Mouse (Mus musculus) ZHBTc4 (cell line): ENCODE data around the gene Xndc1.
A peak's percentile ranks its signal among the peaks of the same experiment; 100 is the strongest.
"Not testable (repeated sequence)": the region's sequence is repeated elsewhere in the genome, so short reads cannot be mapped to it uniquely, and the experiment has no call there.

ENCODE experiments used
- DNase-seq: peaks from one replicate; pipeline ENCODE4 v3.0.0-alpha.2; 2011; ENCODE audit warnings: low read depth, low spot score

Xndc1 gene

DNA sequence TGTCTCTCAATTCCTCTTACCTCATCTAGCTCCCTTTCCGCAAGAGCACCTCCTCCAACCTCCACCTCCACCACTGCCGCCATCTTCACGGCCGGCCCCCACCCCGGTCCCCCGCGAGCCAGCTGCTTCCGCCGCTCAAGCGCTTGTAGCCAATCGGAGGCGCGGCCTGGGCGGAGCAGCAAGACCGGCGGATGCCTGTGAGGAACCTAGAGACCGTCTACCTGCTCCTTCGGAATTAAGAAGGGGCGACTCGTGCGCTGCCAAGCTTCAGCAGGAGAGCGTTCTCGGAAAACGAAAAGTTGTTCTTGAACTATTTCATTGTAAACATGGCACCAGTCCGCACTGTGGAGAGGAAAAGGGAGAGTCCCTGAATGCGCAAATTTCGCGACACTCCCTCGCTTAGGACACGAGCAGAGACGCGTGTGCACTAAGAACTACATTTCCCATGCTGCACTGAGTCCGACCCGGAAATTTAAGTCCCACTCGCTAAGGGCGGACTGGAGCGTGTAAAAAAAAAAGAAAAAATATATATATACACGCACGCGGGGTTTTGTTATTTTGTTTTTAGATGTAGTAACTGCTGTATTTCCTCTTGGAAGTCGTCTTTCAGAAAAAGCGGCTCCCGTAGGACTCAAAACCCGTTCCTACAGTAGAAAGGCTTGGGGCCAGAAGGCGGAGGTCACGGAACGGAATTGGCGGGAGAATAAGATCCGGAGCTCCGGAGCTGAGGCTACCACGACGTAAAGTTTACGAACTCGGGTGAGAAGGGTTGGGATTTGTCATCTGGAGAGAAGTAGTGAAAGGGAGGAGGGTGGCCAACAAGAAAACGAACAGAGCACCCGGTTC lies at the start of gene Xndc1, which contains the start of the genes Rnf121 and Xntrpc:
Xndc1 (plus strand) TSS at position 466 of the 846 bp plus-strand sequence.
Rnf121 (minus strand) TSS at position 424 of the 846 bp plus-strand sequence.
Xntrpc (plus strand) TSS at position 668 of the 846 bp plus-strand sequence.
- DNase-seq: peak; percentile 95

DNA sequence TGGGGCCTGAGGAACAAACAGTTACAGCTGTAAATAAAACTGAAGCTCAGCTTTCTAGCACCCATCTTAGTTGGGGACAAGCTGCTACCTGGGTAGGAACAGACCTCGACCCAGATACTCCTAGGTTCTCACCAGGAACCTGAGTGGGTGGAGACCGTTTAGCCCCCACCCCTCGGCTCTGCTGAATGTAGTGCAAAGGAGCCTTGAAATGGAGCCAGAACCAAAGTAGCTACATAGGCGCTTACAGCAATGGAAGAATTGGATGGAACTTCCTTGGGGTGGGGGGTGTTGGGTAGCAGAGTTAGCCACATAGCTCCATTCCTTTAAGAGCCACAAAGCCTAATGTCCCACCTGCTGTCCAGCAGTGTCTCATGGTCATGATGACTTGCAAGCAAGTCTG lies 48.4 kb upstream of the Xndc1 start:
- no peak for DNase-seq

DNA sequence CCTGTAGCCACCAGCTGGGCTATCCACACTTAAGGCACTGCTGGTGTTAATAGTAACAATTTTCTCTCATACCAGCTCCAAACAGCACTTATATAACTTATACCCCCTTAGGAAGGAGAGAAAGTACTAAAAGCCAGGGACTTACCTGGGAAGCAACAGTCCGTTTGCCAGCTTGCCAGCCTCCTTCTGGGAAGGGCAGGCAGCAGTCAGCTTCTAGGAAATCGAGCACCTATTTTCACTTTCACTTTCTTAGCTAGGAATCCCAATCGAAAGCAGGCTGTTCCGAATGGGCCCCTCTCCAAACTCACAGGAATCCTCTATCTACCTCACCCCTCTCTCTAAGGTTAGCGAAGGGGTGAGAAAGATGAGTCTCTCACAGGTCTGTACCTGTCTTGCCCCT lies 47.9 kb upstream of the Xndc1 start:
- no peak for DNase-seq

DNA sequence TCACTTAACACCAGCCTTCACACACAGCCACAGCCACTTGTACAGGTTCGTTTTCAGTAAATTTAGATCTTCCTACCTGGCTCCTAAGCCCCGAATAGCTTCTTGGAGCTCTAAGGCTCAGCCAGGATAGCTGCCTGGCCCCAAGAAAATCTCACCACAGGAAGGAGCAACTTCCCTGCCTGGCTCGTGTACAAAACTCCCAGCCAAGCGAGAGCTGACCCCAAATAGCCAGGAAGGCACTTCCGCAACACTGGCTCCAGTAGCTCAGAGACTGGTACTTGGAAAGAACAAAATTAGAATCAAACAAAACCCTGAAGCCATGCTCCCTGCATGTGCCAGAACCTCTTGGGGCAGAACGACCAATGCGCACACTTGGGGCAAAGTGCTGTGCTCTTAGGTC lies 47.3 kb upstream of the Xndc1 start:
- no peak for DNase-seq

DNA sequence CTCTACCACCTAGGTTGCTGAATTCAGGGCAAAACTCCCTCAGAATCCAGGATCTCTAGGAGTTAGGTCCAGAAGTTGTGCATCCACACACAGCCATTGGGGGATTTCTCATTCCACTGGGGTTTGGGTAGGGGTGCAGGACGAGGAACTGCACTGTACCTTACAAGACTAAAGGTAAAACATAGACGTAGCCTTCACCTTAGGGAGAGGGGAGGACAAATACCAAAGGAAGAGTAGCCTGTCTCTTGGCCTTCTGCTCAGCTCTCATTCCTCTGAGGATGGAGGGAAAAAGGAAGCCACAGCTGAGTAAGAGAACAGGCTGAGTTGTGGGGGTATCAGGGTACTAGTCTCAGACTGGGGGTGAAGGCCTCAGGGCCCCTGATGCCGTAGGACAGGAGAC lies 46.7 kb upstream of the Xndc1 start, which contains the start of gene Il18bp:
Il18bp (minus strand) TSS at position 101 of the 400 bp plus-strand sequence.
- no peak for DNase-seq

DNA sequence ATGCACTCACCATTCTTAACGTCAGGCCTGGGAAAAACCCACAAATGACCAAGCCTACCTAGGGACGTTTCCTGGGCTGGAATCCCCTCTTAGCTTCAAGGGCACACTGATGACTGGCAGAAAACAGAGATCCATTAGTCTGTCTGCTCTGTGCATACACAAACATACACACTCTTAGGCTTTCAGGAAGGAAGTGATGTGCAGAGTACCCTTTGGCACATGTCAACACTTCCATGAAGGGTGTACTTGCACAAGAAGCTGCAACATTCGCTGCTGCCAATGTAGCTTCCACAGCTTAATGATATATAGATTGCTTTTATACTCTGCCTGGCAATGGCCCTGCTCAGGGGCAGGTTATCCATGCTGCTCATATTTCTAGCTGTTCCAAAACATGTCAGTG lies 45.9 kb upstream of the Xndc1 start:
- DNase-seq: no peak

DNA sequence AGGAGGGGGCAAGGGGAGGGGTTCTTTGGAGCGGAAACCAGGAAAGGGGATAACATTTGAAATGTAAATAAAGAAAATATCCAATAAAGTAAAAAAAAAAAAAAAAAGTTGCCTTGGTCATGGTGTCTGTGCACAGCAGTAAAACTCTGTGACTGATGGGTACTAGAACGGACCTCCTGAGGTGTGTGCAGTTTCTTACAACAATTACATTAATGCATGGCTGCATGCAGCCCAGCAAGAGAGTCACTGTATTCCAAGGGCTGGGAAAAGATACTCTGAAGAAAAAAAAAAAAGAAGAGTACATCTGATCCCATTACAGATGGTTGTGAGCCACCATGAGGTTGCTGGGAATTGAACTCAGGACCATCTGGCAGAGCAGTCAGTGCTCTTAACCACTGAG lies 44.4 kb upstream of the Xndc1 start:
- DNase-seq: not testable (repeated sequence)

DNA sequence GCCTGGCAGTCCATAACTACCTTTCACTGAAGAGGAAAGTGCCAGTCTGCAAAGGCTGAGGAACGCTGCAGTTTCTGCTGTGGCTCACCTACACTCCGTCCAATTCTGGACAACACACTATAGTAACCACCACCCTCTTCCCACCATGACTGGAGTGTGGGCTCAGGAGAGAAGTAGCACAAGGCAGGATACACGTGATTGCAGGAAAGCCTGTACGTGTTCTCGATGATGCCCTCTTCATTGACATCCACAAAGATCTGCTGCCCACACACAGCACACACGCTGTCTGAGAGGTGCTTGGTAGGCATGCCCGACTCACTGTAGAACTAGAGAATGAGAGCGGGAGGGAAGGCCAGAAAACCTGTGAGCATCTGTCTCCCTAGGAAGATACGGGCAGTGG lies 41.5 kb upstream of the Xndc1 start:
- DNase-seq: no peak

DNA sequence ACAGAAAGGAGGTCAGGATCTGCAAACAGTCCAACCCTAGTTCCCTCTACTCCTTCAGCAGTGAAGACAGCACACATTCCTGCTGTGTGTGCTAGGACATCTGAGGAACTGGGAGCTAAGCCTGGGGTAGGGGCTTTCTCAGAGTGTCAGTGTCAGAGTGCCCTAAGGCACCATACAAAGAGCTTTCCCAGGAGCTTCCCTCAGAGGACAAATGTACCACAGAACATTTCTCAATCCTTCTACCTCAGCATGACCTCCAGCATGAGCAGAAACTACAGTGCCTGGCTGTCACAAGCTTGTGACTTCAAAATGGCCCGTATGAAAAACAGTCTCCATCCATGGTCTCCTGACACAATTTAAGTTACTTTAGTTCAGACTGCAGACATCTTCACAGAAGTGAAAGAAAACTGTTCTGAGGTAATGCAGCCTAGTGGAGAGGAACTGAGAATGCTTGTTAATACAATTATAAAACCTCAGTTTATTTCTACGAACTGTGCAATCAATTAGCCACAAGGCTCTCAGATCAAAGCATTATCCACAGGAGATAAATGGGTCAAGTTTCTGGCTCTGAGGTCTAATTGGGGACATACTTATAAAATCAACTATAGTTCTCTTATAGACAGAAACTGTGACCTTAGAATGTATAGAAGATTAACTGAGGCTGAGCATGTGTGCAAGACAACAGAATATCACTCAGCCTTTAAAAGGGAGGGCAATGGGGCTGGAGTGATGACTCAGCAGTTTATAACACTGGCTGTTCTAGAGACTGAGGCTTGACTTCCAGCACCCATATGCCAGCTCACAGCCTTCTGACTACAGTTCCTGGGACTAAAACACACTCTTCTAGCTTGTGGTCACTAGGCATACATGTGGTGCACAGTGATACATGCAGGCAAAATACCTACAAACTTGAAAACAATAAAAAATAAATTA lies 39.9 kb upstream of the Xndc1 start:
- no peak for DNase-seq

DNA sequence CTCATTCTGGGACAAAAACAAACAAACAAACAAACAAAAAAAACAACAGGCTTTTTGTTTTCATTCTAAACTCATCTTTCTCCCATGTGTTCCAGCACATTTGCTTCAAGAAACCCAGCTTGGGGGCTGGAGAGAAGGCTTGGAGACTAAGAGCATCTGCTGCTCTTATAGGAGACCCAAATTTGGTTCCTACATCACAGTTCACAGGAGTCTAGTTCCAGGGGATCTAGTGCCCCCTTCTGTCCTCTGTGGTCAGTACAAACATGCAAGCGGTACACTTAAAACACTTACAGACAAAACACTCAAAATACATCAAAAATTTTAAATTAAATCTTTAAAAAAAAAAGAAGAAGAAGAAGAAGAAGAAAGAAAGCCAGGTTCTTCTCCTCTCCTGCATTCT lies 30.4 kb upstream of the Xndc1 start:
- peak; percentile 18 for DNase-seq

DNA sequence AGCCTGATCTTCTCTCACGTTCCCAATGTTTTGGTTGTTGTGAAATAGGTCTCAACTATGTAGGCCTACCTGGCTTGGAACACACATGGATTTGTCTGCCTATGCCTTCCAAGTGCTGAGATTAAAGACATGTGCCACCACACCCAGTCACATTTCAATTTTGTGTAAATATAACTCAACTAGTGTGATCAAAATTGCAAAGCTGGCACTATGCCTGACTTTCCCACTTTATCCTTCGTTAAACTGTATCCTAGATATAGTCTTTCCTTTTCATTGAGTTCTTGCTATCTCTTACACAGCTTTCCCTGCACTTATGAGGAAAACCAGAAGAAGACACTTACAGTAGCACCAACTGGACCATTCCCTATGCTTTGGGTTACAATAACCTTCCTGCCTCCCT lies 29.8 kb upstream of the Xndc1 start:
- DNase-seq: no peak

DNA sequence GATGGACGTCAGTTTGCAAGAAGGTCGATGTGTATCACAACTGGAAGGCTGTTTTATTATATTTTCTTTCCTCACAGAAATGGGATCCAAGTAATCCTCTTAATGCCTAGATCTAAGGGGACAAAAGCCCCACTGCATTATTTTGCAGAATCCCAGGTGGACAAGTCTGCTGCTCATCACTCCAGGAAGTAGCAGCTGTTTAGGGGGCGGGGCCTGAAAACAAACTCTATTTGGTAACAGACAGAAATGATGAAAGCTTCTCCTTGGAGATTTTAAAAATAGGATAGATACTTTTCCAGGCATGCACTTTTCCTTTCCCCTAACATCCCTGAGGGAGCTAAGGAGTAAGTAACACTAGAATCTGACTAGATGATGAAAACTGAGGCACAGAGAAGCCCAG lies 28.0 kb upstream of the Xndc1 start:
- no peak for DNase-seq

DNA sequence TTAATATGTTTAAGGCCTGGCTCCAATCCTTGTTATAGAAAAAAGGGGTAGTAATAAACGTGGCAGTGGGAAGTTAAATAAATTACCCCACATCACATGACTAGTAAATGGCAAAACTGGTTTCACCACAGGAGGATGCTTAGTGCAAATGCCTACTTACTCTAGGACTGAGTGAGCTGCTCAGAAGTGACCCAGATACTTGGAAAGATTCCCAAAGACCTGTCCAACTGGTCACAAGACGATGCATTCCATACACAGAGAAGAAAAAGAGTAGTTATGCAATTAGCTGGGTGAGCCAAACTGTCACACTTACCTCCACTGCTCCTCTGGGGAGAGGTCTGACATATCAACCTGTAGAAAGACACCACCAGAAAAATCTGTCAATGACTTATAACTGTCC lies 23.0 kb upstream of the Xndc1 start:
- no peak for DNase-seq

DNA sequence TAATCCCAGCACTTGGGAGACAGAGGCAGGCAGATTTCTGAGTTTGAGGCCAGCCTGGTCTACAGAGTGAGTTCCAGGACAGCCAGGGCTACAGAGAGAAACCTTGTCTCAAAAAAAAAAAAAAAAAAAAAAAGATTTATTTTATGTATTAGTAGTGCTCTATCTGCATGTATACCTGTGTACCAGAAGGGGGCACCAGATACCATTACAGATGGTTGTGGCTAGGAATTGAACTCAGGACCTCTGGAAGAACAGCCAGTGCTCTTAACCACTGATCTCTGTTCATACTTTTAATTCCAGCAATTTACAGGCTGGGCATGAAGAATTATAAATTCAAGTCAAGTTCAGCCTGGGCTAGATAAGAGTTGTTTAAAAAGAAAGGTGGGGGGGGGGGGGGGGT lies 16.8 kb upstream of the Xndc1 start:
- peak; percentile 52 for DNase-seq

DNA sequence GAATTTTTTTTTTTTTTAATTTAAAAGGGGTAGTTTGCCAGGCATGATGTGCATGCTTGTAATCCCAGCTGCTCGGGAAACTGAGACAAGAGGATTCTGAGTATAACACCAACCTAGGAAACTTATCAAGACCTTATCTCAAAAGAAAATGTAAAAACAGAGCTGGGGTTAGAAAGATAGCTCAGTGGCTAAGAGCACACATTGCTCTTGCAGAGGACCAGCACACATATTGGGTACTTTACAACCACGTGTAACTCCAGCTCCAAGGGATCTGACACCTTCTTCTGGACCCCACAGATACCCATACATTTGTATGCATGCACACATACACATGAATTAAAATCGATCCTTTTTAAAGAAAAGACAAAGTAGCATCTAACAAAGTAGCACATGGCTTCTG lies 4.0 kb upstream of the Xndc1 start:
- DNase-seq: no peak

DNA sequence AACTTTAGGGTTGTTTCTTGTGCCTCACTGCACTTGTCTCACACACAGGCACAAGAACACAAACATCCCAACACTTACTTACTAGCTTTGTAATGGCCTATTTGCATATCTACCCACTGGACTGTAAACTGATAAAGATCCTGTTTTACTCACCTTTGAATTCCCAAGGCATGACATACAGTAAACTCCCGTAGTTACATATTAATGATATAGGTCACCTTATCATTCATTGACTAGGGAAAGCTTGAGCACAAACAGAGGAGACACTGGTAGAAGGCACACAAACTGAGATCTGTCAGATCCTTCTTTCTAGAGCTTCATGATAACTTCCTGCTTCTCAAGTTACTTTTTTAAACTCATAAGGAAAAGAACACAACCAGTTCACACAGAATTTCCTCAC lies 3.1 kb upstream of the Xndc1 start:
- no peak for DNase-seq

DNA sequence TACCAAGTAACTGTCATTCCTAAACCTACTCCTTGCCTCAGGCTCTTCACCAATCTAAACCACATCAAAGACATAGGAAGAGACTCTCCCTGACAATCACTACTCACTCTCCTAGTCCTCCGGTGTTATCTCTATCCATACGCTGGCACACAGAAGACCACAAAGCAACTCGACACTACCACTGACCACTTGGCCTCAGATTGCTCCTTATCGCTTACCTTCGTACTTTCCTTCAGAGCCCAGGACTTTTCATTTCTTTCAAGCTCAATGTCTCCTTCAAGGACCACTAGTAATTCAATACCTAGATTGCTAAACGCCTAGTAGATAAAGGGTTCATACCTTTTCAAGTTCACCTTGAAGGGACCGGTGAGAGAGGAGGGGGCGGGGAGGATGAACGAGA lies 1.4 kb upstream of the Xndc1 start:
- no peak for DNase-seq

DNA sequence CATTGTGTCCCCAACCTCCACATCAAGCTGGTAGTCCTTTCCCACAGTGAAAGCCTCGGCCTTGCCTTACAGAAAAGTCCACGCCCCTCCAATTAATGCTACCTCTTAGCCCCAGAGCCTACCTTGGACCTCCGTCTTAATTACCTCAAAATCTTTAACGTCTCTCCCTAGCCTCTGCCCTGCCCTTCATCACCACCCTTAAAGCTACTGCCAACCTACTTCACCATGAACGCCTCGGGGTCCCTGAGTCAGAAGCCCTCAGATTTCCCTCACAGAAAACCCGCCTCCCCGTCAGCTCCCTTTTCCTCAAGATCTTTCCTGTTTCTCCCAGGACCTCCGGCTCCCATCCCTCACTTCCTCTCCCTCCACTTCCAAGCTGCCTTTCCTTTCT lies 661 bp upstream of the Xndc1 start:
- no peak for DNase-seq

DNA sequence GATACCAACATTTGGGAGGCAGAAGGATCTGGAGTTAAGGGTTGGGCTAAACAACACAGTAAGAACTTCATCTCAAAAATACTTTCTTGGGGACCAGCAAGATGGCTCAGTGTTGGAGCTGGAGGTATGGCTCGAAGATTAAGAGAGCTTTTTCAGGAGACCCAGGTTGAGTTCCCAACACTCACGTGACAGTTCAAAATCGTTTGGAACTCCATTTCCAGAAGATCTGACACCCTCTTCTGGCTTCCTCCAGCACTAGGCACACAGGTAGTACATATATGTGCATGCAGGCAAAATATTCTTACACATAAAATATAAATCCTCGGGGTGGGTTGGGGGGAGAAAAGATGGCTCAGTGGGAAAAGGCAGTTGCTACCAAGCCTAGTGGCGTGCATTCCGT lies 1.1 kb downstream of the Xndc1 start:
- peak; percentile 22 for DNase-seq

DNA sequence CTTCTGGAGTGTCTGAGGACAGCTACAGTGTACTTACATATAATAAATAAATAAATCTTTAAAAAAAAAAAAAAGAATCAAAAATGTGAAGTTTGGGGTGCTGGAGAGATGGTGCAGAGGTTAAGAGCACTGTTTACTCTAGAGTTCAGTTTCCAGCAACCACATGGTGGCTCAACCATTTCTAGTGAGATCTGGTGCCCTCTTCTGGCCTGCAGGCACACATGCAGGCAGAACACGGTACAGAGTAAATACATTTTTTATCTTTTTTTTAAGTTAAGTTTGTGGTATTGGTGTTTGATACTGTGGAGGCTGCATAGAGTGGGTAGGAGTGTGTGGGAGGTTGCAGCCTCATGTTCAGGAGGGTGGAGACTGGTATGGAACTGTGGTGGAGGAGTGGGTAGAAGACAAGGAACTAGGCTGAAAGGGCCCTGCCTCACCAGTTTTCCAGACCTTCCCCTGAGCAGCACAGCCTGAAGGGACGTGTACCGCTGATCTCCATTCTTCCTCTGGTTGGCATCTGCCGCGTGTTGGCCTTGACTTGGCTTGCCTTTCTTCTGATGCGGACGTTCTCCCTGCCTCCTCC lies 11.5 kb downstream of the Xndc1 start:
- DNase-seq: peak; percentile 71

DNA sequence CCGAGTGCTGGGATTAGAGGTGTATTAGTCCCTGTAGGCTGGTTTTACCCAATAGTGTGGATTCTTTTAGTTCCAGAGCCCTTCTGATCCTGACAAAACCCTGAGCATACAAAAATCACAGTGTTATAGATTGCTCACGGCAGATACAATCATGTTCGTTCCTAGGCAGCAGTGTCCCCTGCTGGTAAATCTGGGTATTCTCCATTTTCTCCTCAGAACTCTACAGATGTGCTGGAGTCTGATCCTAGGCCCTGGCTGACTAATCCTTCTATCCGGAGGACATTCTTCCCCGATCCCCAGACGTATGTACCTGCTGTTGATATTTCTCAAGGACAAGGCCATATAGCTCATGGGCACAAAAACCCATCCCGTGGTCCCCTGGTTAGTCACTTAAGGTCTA lies 13.2 kb downstream of the Xndc1 start:
- DNase-seq: peak; percentile 62

DNA sequence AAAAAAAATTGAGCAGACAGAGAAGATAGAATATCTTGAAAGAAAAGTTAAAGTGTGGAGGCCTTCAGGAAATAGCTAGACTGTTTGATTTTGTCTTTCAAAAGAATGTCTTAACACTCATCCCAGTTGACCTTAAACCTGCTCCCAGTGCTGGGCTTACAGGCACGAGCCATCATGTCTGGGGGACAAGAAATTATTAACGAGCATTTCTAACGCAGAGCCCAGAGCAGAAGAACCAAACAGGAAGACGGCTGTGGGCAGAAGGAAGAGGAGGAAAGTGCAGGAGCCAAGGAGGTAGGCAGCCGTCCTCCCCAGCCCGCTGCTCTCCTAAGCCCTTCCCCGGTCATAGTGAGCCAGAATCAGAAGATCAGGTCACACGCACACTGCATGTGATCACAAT lies 15.0 kb downstream of the Xndc1 start:
- DNase-seq: no peak
